Mouse (Mus musculus): ENCODE measurements at regions not wholly inside any gene's neighbourhood (a gene's known extent, or its start where the extent isn't known, plus 50 kb on each side); places are given as distances from the start of the nearest gene placed in this dataset.

GRCm38 (mm10) chr12:58856498-58856897, 155.3 kb downstream of the Sec23a start:
- TF ChIP-seq CTCF (IDR thresholded peaks at IDR 0.05; ENCODE audit: borderline replicate concordance, extremely low read depth, insufficient read depth, insufficient read length) = no peak
- no peak for TF ChIP-seq POLR2A (IDR thresholded peaks at IDR 0.05; ENCODE audit: borderline replicate concordance, extremely low read depth, insufficient read depth, insufficient read length, poor library complexity, severe bottlenecking)
